9 mouse cellular contexts compared by ENCODE assay signal in genomic region chr5:45669234-45669597, GRCm38 (mm10). TPM values are rescaled to one million over a fixed set of nuclear protein-coding genes. Genes with fewer than 3 reads are reported as not detected.
DNase-seq lines count a peak whose midpoint lies in the region; ATAC-seq and TF ChIP-seq lines count a peak whose summit lies in the region.
"Had no signal": no experiment of that assay in that cellular context is flagged by ENCODE, and none has a peak within 500 bp of the region (broad histone marks: within the 10 kb centered on the region; RNA-seq: fewer than 3 reads in every experiment).

No protein-coding gene starts in this region.

- H3K9ac ChIP-seq in liver, adult 2 months (ENCODE audit: low read depth, low read length) = peak overlapping the region; percentile 53
- peak overlapping the region; percentile 66 for H3K9ac ChIP-seq in embryonic facial prominence, embryonic 11.5 days (replicated peaks; ENCODE audit: low read length)
- H3K9ac ChIP-seq in intestine, embryonic 15.5 days = peak overlapping the region; percentile 81
- peak overlapping the region; percentile 78 for H3K9ac ChIP-seq in neural tube, embryonic 12.5 days

- TF ChIP-seq CTCF in liver, adult 2 months (IDR thresholded peaks at IDR 0.05; ENCODE audit: low read depth, low read length) = no peak

- peaks cover 4% of the 10 kb centered on the region; the same call in 1 of the 2 replicates for H3K4me1 ChIP-seq in liver, adult 2 months (ENCODE audit: control insufficient read depth, insufficient read depth, low read length)
- H3K4me1 ChIP-seq in embryonic facial prominence, embryonic 11.5 days (ENCODE audit: control insufficient read depth, insufficient read depth, low read length) = no peaks in the 10 kb centered on the region
- peaks cover 3% of the 10 kb centered on the region; the same call in 1 of the 2 replicates for H3K4me1 ChIP-seq in intestine, embryonic 15.5 days (replicated peaks)
- peaks cover 4% of the 10 kb centered on the region; the same call in 1 of the 2 replicates for H3K4me1 ChIP-seq in neural tube, embryonic 12.5 days

- H3K27ac ChIP-seq in liver, adult 2 months (replicated peaks; ENCODE audit: insufficient read depth, low read depth, low read length) = peak overlapping the region; percentile 13
- H3K27ac ChIP-seq in embryonic facial prominence, embryonic 11.5 days (replicated peaks; ENCODE audit: low read depth, low read length) = peak overlapping the region; percentile 73
- peak overlapping the region; percentile 84 for H3K27ac ChIP-seq in intestine, embryonic 15.5 days
- H3K27ac ChIP-seq in neural tube, embryonic 12.5 days = peak overlapping the region; percentile 64; the same call in 1 of the 2 replicates

- DNase-seq in liver, adult 2 months (ENCODE audit: extremely low read depth, low read depth, low spot score) = no peak
- no peak for DNase-seq in liver
- DNase-seq in embryonic facial prominence, embryonic 11.5 days (ENCODE audit: low spot score) = no peak
- DNase-seq in natural killer cell, adult 2 months (ENCODE audit: low spot score in 2 of 2) = no peak
- no peak for DNase-seq in frontal cortex, postnatal 10 days (ENCODE audit: low spot score in 2 of 2)

- peak overlapping the region; percentile 85 for H3K4me2 ChIP-seq in embryonic facial prominence, embryonic 11.5 days (ENCODE audit: low read depth, low read length)
- H3K4me2 ChIP-seq in intestine, embryonic 15.5 days (replicated peaks) = peak overlapping the region; percentile 90
- peak overlapping the region; percentile 98 for H3K4me2 ChIP-seq in neural tube, embryonic 12.5 days (replicated peaks)

- no peak for TF ChIP-seq POLR2A in liver, adult 2 months (IDR thresholded peaks at IDR 0.05; ENCODE audit: extremely low read depth, insufficient read depth, low read length)

- H3K79me2 ChIP-seq in liver, adult 2 months (ENCODE audit: control insufficient read depth, insufficient read depth, low read length) = no peaks in the 10 kb centered on the region

- H3K9me3 ChIP-seq in embryonic facial prominence, embryonic 11.5 days (replicated peaks; ENCODE audit: control insufficient read depth, low read length) = no peaks in the 10 kb centered on the region
- H3K9me3 ChIP-seq in intestine, embryonic 15.5 days = no peaks in the 10 kb centered on the region
- no peaks in the 10 kb centered on the region for H3K9me3 ChIP-seq in neural tube, embryonic 12.5 days

- peak overlapping the region; percentile 69 for H3K4me3 ChIP-seq in liver, adult 2 months (ENCODE audit: insufficient read depth, low read depth, low read length)
- H3K4me3 ChIP-seq in embryonic facial prominence, embryonic 11.5 days (ENCODE audit: low read depth, low read length) = peak overlapping the region; percentile 81
- H3K4me3 ChIP-seq in intestine, embryonic 15.5 days (replicated peaks) = peak overlapping the region; percentile 73
- peak overlapping the region; percentile 61 for H3K4me3 ChIP-seq in neural tube, embryonic 12.5 days

- no peaks in the 10 kb centered on the region for H3K27me3 ChIP-seq in liver, adult 2 months (ENCODE audit: control insufficient read depth, insufficient read depth, low read length)
- H3K27me3 ChIP-seq in embryonic facial prominence, embryonic 11.5 days (ENCODE audit: control insufficient read depth, insufficient read depth, low read length) = no peaks in the 10 kb centered on the region
- no peaks in the 10 kb centered on the region for H3K27me3 ChIP-seq in intestine, embryonic 15.5 days (replicated peaks)
- no peaks in the 10 kb centered on the region for H3K27me3 ChIP-seq in neural tube, embryonic 12.5 days (replicated peaks)

- peak; percentile 83 for ATAC-seq in embryonic facial prominence, embryonic 11.5 days (replicated peaks; ENCODE audit: insufficient number of reproducible peaks, low FRiP score, low TSS enrichment, low read depth)
- peak; percentile 71 for ATAC-seq in intestine, embryonic 15.5 days
- ATAC-seq in neural tube, embryonic 12.5 days (ENCODE audit: low FRiP score, low read depth) = peak; percentile 72
- ATAC-seq in cerebellum, adult (ENCODE audit: insufficient number of reproducible peaks, low FRiP score, low TSS enrichment) = no peak

- under 1% methylated on average over 27 of the region's 27 CpGs for WGBS in liver, adult 2 months
- WGBS in embryonic facial prominence, embryonic 11.5 days = under 1% methylated on average over 27 of the region's 27 CpGs
- under 1% methylated on average over 27 of the region's 27 CpGs for WGBS in intestine, embryonic 15.5 days
- under 1% methylated on average over 27 of the region's 27 CpGs for WGBS in neural tube, embryonic 12.5 days

- H3K36me3 ChIP-seq in liver, adult 2 months (ENCODE audit: control insufficient read depth, insufficient read depth, low read length) = no peaks in the 10 kb centered on the region
- H3K36me3 ChIP-seq in embryonic facial prominence, embryonic 11.5 days (replicated peaks; ENCODE audit: control insufficient read depth, insufficient read depth, low read depth, low read length) = no peaks in the 10 kb centered on the region
- no peaks in the 10 kb centered on the region for H3K36me3 ChIP-seq in intestine, embryonic 15.5 days
- no peaks in the 10 kb centered on the region for H3K36me3 ChIP-seq in neural tube, embryonic 12.5 days

RNA-seq across cellular contexts. Expression of gene Ncapg, which starts 0.5 kb away (rescaled TPM):
- 0.46 and 1.1 TPM in 2 replicates for total RNA-seq in liver, adult 2 months (2014; rRNA removed)
- polyA plus RNA-seq in liver, adult 2 months (2012; rRNA removed) = 0.02 TPM in 1 of 2 replicates, not detected in the other
- 86.9 and 101 TPM in 2 replicates for polyA plus RNA-seq in embryonic facial prominence, embryonic 11.5 days (2014; fragmentation: Nextera tagmentation; extraction: Ambion mirVana)
- 43.1 and 49.9 TPM in 2 replicates for polyA plus RNA-seq in intestine, embryonic 15.5 days (2015; fragmentation: Nextera tagmentation; extraction: Ambion mirVana)
- 38.6 and 40.5 TPM in 2 replicates for polyA plus RNA-seq in neural tube, embryonic 12.5 days (2016; fragmentation: Nextera tagmentation; extraction: Ambion mirVana)

RNA-seq across cellular contexts. Expression of gene Fam184b, which starts 29.8 kb away (rescaled TPM):
- under 0.01 and 0.07 TPM in 2 replicates for total RNA-seq in liver, adult 2 months (2014; rRNA removed)
- 0.06 TPM in 2 replicates for polyA plus RNA-seq in liver, adult 2 months (2012; rRNA removed)
- 0.72 and 0.73 TPM in 2 replicates for polyA plus RNA-seq in embryonic facial prominence, embryonic 11.5 days (2014; fragmentation: Nextera tagmentation; extraction: Ambion mirVana)
- 2.9 and 3.3 TPM in 2 replicates for polyA plus RNA-seq in intestine, embryonic 15.5 days (2015; fragmentation: Nextera tagmentation; extraction: Ambion mirVana)
- polyA plus RNA-seq in neural tube, embryonic 12.5 days (2016; fragmentation: Nextera tagmentation; extraction: Ambion mirVana) = 1.1 and 1.8 TPM in 2 replicates
- total RNA-seq: common myeloid progenitor, adult 5-6 weeks had no signal

Comparison
In these comparisons a context has a peak if more than half of its experiments do, and no peak if none do; other contexts are left out.
1. H3K27ac ChIP-seq: peak in every context shown above with its lines; median percentile 84 in intestine, embryonic 15.5 days; 73 in embryonic facial prominence, embryonic 11.5 days; 64 in neural tube, embryonic 12.5 days; 13 in liver, adult 2 months.
2. RNA of gene Ncapg, which starts 0.5 kb away (polyA plus RNA-seq): 86.9 to 101 TPM in embryonic facial prominence, embryonic 11.5 days, 43.1 to 49.9 TPM in intestine, embryonic 15.5 days and 38.6 to 40.5 TPM in neural tube, embryonic 12.5 days; 0.02 TPM in liver, adult 2 months; every median in the first group is over 10 times any median in the second.
3. Peak in every context shown above with its lines, with median percentiles within 50 percentile points of each other: H3K4me3 ChIP-seq, H3K9ac ChIP-seq and H3K4me2 ChIP-seq.